Mouse (Mus musculus): ENCODE data around the gene Col6a4.
A peak's percentile ranks its signal among the peaks of the same experiment; 100 is the strongest.

Gene Col6a4

DNA sequence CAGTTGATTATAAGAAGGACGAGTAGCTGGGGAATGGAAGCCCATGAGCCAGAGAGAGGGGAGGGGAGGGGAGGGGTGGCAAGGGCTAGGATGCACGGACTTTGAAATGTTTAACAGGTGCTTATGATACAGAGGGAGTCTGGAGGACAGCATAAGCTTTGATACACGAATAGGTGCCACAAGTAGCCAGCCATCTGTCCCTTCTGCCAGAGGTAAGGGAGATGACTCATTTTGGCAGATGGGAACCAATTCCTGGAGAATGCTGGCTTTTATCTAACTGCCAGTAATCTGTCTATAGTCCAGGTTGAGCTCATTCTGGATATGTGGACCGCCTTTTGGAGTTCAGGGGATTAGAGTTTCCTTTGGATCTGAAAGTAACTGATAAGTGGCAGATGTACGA is 20.3 kb downstream of the Col6a4 start:
- DNase-seq (ENCODE audit: low read depth in 2 of 2, low spot score in 2 of 2) = no peak

DNA sequence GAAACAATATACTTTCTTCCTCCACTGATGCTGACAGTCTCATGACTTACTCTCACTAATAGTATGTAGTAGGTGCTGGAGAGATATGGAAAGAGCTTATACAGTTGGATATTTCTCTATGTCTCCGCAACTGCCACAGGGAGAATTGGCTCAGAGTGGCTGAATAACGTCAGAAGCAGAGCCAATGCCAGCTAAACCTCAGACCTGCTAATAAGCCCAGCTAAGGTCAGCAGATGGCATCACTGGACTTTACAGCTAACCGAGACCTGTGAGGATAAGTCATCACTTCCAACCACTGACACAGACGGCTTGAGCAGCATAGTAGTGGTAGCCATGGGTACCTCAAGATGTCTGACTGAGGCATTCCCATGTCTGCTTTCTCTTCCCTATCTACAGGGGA is 22.6 kb downstream of the Col6a4 start:
- no peak for DNase-seq (ENCODE audit: low read depth in 2 of 2, low spot score in 2 of 2)

DNA sequence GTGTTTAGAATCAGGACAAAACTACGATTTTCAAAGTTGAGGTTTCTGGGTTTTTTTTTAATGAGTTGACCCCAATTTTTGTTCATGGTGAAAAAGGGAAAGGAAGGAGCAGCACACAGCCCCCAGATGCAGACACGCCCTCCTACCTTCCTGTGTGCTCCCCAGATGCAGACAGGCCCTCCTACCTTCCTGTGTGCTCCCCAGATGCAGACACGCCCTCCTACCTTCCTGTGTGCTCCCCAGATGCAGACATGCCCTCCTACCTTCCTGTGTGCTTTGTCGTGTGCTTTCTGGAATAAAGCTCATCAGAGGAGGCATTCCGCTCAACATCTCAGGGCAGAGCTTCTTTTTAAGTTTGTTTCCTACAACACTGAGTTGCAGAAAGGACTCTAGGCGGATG is 24.9 kb downstream of the Col6a4 start:
- no peak for DNase-seq (ENCODE audit: low read depth in 2 of 2, low spot score in 2 of 2)

DNA sequence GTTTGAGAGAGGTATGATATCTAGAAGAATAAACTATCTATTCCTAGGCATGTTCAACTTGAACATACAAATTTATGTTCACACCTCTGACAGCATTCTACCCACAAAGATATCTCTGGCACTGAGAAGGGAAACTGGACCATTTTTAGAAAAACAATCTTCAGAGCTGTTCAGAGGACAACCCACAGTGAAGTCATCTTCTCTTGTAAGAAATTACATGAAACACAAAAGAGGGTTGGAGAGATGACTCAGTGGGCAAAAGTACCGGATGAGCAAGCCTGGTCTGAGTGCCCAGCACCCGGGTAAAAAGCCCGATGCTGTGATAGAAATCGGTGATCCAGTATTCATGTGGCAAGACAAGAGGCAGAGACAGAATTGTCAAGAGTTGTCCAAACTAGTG is 43.1 kb downstream of the Col6a4 start:
- no peak for DNase-seq (ENCODE audit: low read depth in 2 of 2, low spot score in 2 of 2)

- no peak for DNase-seq (ENCODE audit: low read depth in 2 of 2, low spot score in 2 of 2)
Observed at GRCm38 (mm10) chr9:106043921-106044503, 52.6 kb downstream of the Col6a4 start.

GRCm38 (mm10) chr9:106039915-106040659 is 56.5 kb downstream of the Col6a4 start:
- DNase-seq (ENCODE audit: low read depth in 2 of 2, low spot score in 2 of 2) = no peak

DNA sequence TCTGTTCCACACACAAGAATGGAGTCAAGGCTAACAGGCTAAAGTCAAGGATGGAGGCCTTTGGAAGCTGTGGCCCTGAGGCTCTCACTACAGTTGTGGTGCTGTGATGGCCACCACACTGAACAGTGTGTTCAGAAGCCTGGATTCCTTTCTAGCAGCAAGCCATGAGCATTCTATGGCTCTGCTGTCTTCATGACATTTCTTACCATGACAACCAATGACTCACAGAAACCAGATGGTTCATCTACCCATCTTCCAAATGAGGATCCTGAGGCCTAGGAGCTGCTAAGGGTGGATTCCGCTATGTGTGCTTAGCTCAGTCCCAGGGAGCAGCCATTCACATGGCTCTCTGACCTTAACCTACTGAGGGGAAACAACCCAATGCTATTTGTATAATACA is 57.3 kb downstream of the Col6a4 start:
- DNase-seq (ENCODE audit: low read depth in 2 of 2, low spot score in 2 of 2) = no peak

GRCm38 (mm10) chr9:106038865-106039264 is 57.7 kb downstream of the Col6a4 start:
- peak; percentile 11 to 34 for DNase-seq (ENCODE audit: low read depth in 2 of 2, low spot score in 2 of 2)

DNA sequence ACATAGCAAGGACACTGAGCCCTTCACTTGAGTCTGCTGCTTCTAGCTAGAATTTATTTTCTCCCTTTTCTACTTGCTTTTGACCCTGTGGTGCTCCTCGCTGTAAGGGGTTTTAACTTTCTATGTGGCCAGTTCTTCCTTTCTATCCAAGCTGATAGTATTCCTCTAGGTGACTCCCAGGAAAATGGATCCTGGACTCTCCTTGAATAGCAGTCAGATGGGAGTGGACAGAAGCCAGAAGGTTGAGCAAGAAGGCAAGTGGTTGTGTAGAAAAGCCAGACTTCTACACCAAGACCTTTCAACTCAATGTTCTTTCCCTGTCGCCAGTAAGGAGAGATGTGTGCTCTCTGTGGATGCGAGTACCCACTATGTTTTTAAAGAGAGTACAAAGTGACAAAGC is 80.9 kb downstream of the Col6a4 start:
- no peak for DNase-seq (ENCODE audit: low read depth in 2 of 2, low spot score in 2 of 2)

DNA sequence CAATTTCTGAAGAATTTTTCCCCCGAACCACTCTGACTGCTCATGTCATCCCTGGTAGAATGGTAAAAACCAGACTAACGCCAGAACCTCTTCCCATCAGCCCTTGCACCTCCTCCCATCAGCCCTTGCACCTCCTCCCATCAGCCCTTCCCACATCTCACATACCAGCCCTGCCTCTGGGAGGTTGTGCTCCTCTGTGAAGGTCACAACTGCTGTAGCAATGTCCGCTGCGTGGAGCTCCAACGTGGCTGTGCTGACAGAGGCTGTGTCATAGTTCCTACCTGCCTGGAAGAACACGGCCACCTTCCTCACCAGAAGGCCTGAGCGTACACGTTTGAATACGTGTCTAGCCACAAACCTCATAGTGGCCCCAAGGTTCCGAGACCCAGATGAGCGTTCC is 83.4 kb downstream of the Col6a4 start:
- DNase-seq (ENCODE audit: low read depth in 2 of 2, low spot score in 2 of 2) = no peak

DNA sequence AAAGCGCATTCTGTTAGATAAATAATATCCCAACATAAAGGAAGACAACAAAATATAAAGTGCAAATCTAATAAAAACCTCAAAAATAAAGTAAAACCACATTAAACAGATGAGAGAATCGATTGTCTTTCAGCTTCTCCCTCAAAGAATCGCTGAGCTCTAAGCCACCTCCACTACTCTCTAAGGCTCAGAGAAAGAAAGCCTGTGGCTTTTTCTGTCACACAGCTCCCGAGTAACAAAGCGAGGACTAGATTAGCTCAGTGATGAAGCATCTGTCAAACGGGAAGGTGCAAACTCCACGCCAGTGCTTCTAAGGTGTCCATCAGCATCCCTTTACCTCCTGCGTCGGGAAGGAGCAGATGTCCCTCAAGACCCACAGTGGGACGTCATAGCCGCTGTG is 98.6 kb downstream of the Col6a4 start:
- DNase-seq (ENCODE audit: low read depth in 2 of 2, low spot score in 2 of 2) = no peak

DNA sequence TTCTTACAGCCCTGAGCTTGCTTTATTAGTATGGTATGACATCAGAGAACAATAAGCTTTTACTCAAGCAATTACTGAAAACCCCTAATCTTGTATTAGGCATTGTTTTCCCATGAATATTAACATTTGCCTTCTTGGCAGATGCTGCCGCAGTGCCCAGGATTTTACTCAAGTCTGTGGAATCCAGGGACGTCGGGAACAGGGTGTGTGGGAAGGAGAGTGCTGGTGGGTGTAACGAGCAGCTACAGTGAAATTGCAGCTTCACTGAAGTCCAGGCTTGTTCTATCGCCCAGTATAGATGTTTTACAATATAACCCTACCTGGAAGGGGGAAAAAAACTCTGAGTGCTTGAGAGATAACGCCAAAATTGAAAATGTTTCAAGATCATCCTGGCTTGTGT is 104.2 kb downstream of the Col6a4 start:
- no peak for DNase-seq (ENCODE audit: low read depth in 2 of 2, low spot score in 2 of 2)

GRCm38 (mm10) chr9:105990099-105990498 is 106.5 kb downstream of the Col6a4 start:
- DNase-seq (ENCODE audit: low read depth in 2 of 2, low spot score in 2 of 2) = no peak

DNA sequence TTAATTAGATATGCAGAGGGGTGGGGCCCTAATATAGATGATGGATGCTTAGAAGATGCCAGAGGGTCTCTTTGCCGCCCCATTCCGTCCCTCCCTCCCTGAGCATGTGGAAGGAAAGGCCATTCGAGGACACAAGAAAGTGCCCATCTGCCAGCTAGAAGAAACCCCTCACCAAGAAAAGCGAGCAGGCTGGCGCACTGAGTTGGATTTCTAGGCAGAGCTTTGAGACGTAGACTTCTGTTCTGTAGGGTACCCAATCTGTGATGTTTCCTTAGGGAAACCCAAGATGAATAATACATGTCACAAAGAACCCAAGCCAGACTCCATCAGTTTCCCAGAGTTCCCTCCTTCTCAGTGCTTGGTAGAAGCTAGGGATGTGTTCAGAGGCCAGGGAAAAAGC is 107.1 kb downstream of the Col6a4 start:
- DNase-seq (ENCODE audit: low read depth in 2 of 2, low spot score in 2 of 2) = no peak

GRCm38 (mm10) chr9:105988096-105988495 is 108.5 kb downstream of the Col6a4 start:
- no peak for DNase-seq (ENCODE audit: low read depth in 2 of 2, low spot score in 2 of 2)

DNA sequence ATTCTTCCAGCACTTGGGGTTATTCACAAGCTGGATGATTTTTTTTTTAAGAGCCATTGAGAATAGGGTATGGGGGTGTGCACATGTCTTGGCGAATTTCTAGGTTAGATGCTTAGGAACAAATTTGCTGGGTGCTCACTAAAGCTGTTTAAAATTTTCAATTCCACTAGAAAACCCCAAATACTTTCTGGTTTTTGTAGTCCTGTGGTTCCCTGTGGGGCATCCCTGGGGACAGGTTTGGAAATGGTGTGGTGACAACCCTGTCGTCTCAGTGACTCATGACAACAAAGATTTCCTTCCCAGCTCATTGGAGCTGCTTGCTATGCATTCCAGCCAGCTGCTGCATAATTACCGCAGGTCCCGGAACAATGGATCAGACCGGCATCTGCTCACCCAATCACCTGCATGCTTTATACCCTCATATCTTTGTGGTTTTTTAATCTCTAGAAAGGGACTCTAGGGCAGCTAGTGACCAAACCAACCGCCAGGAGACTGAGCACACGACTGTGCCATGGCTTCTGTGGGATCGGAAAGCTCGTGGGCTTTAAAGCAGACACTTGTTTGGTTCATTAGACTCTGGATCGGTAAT is 111.6 kb downstream of the Col6a4 start:
- DNase-seq (ENCODE audit: low read depth in 2 of 2, low spot score in 2 of 2) = no peak

GRCm38 (mm10) chr9:105978479-105978878 is 118.1 kb downstream of the Col6a4 start:
- no peak for DNase-seq (ENCODE audit: low read depth in 2 of 2, low spot score in 2 of 2)

GRCm38 (mm10) chr9:105976871-105977270 is 119.7 kb downstream of the Col6a4 start:
- no peak for DNase-seq (ENCODE audit: low read depth in 2 of 2, low spot score in 2 of 2)

DNA sequence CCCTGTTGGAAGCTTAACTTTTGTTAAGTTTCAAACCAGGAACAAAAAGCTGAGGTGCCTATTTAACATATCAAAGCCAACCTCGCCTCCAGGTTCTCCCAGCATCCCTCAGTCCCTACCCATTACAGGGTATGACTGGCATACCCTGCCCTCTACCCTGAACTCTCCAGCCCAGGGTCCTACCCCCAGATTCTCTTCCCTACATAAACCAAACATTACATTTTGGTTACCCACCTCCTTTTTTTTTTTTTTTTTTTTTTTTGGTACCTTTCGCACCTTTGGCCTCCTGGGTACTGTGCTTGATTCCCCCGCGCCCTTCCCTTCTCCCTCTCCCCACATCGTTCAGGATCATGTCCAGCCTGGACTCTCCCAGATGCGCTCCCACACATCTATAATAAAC is 120.3 kb downstream of the Col6a4 start:
- no peak for DNase-seq (ENCODE audit: low read depth in 2 of 2, low spot score in 2 of 2)

GRCm38 (mm10) chr9:105973736-105974135 is 122.8 kb downstream of the Col6a4 start:
- DNase-seq (ENCODE audit: low read depth in 2 of 2, low spot score in 2 of 2) = no peak

DNA sequence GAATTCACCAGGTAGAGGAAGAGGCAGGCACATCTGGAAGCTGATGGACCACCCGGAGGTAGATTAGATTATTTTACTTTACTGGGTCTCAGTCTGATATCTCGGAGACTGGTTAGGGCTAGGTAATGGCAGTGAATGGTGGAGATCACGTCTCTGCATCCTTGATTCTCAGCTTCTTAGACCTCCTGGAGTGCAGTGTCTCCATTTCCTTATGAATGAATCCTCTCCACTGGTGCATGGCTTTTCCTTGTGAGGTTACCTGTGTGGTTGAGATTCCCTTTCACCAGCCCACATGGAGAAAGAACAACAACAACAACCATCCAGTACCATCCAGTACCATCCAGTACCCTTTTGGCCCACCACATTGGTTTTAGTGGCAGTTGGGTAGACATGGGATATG is 124.6 kb downstream of the Col6a4 start:
- no peak for DNase-seq (ENCODE audit: low read depth in 2 of 2, low spot score in 2 of 2)

GRCm38 (mm10) chr9:105971351-105971894 is 125.2 kb downstream of the Col6a4 start:
- DNase-seq (ENCODE audit: low read depth in 2 of 2, low spot score in 2 of 2) = no peak

Data from CD8-positive naive resting alpha-beta T cell, adult 2 months (primary cell).